Mouse (Mus musculus) neural tube, embryonic 12.5 days (tissue): ENCODE measurements around the gene Hcrtr1. TPM values are rescaled to one million over a fixed set of nuclear protein-coding genes. Genes with fewer than 3 reads are reported as not detected.

Source experiments
- ATAC-seq: fragments of 200-750 bp; cut with Nextera tagmentation; 2 replicates; pipeline ENCODE4 v1.8.0; 2017; ENCODE audit warnings: low read depth, mild to moderate bottlenecking, moderate TSS enrichment, moderate library complexity; ENCODE audit not compliant: low FRiP score
- H3K27ac ChIP-seq: fragments of 300-500 bp; sonication (generic); 2 replicates; pipeline ENCODE4 v1.5.1; 2016
- H3K27me3 ChIP-seq: fragments of 300-500 bp; sonication (generic); replicated peaks from 2 replicates; pipeline ENCODE4 v1.6.1; 2016; ENCODE audit warnings: mild to moderate bottlenecking
- H3K36me3 ChIP-seq: fragments of 300-500 bp; sonication (generic); 2 replicates; pipeline ENCODE4 v1.6.1; 2016; ENCODE audit warnings: mild to moderate bottlenecking
- H3K4me1 ChIP-seq: fragments of 300-500 bp; sonication (generic); 2 replicates; pipeline ENCODE4 v1.6.1; 2016
- H3K4me2 ChIP-seq: fragments of 300-500 bp; sonication (generic); replicated peaks from 2 replicates; pipeline ENCODE4 v1.6.1; 2016; ENCODE audit warnings: mild to moderate bottlenecking
- H3K4me3 ChIP-seq: fragments of 300-500 bp; sonication (generic); 2 replicates; pipeline ENCODE4 v1.5.1; 2016
- H3K9ac ChIP-seq: fragments of 300-500 bp; sonication (generic); 2 replicates; pipeline ENCODE4 v1.6.1; 2016; ENCODE audit warnings: mild to moderate bottlenecking
- H3K9me3 ChIP-seq: fragments of 300-500 bp; sonication (generic); 2 replicates; pipeline ENCODE4 v1.6.1; 2016; ENCODE audit warnings: mild to moderate bottlenecking
- WGBS: fragments of 180-500 bp; shearing (Covaris S2); methylation state at CpG from one replicate; pipeline ENCODE4 v1.1.7; 2016; 5-methylcytosine and 5-hydroxymethylcytosine counted together
- polyA plus RNA-seq: library from polyadenylated mRNA; unstranded; fragments of >200 nt; fragmentation: Nextera tagmentation; extraction: Ambion mirVana; gene quantifications from 2 replicates; pipeline ENCODE4 v1.2.1, GENCODE M21; 2016

Gene Hcrtr1
- 0.52 and 0.62 TPM in 2 replicates for polyA plus RNA-seq

DNA sequence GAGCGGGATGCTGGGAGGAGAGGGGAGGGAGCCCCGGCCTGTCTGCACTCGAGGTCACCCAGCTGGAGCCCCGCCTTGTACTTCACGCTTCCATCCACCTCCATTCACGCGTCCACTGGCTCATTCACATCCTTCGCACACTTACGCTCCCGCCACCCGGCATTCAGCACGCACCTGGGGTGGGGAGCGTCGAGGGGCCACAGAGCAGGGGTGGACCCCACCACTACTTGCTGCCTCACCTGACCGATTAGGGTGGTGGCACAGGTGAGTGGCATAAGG, at the start of gene Hcrtr1:
Gene Hcrtr1, minus strand, starts transcription at position 146 of the 279 bp plus-strand sequence.
- H3K4me1 ChIP-seq: peaks cover 27% of the 10 kb centered on the region
- no peaks in the 10 kb centered on the region for H3K9me3 ChIP-seq
- WGBS: 1% methylated on average over 15 of the region's 15 CpGs
- peak; percentile 31 for ATAC-seq
- H3K36me3 ChIP-seq: no peaks in the 10 kb centered on the region
- H3K9ac ChIP-seq: peak within 1 kb of the TSS; percentile 48
- no peak within 1 kb of the TSS for H3K27ac ChIP-seq
- H3K4me2 ChIP-seq: peak within 1 kb of the TSS; percentile 81
- peaks cover 56% of the 10 kb centered on the region for H3K27me3 ChIP-seq
- H3K4me3 ChIP-seq: peak within 1 kb of the TSS; percentile 34

DNA sequence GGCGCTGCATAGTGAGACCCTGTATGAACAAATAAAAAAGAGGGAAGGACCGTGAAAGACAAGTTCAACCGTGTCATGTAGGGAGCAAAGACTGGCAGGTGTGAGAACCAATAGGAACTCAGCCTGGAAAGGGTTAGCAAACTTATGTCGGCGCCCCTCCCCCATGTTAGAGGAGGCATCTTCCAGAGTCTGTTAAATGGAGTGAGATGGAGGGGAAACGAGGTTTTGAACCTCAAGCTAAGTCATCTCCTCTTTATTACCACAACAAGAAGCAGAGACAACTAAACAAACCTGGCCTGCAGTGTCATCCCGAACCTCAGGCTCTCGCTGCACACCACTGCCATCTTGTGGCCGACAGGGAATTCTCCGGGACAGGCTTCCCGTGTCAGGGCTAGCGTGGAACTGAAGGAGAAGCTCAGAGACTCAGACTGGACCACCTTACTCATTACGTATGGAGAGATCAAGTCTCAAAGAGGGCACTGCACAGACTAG, 49.7 kb upstream of the Hcrtr1 start:
- 4% methylated on average over 13 of the region's 13 CpGs for WGBS
- ATAC-seq: 0 out of 2 replicates have a peak, but pooled peaks have one; percentile 21
- H3K36me3 ChIP-seq: no peaks in the 10 kb centered on the region
- no peaks in the 10 kb centered on the region for H3K4me1 ChIP-seq
- H3K27ac ChIP-seq: no peak overlapping the region
- H3K27me3 ChIP-seq: no peaks in the 10 kb centered on the region
- peak overlapping the region; percentile 45 for H3K4me2 ChIP-seq
- no peak overlapping the region for H3K9ac ChIP-seq
- no peaks in the 10 kb centered on the region for H3K9me3 ChIP-seq
- H3K4me3 ChIP-seq: no peak overlapping the region

DNA sequence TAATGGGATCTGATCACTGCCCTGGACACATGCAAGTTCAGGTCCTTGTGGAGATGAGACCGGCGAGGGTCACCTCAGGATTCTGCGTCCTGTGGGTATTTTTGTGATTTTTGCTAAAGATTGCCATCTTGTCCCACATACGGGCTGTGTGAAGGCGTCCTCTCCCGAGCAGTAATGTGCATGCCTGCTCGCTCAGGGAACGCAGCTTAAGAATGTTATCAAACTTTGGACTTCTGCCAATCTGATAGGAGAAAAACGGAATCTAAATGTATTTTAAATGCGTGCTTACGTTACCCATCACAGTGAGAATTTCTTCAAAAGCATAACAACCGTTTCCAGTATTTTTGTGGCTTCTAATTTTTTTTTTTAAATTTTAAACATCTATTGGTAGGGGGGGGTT, 47.7 kb upstream of the Hcrtr1 start:
- H3K27ac ChIP-seq: no peak overlapping the region
- ATAC-seq: no peak
- H3K9me3 ChIP-seq: no peaks in the 10 kb centered on the region
- H3K4me1 ChIP-seq: no peaks in the 10 kb centered on the region
- H3K4me3 ChIP-seq: no peak overlapping the region
- WGBS: 89% methylated on average over 12 of the region's 12 CpGs
- no peaks in the 10 kb centered on the region for H3K36me3 ChIP-seq
- H3K4me2 ChIP-seq: no peak overlapping the region
- no peaks in the 10 kb centered on the region for H3K27me3 ChIP-seq
- no peak overlapping the region for H3K9ac ChIP-seq

DNA sequence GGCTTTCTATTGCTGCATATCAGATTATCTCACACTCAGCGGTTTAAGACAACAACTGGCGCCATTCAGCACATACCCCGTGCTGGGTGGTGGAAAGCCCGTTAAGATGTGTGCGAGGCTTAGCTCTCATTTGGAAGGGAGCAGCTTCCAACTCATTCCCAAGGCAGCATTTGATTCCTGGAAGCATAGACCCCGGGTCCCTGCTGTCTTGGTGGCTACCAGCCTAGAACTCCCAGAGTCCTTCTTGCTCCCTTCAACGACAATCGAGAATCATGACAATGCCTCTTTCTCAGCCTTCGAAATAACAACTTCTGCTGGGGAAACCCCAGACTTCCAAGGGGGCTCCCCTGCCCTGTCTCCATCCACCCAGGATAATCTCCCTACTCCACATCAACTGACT, 47.3 kb upstream of the Hcrtr1 start:
- Histone ChIP-seq H3K27ac (no peak overlapping the region), H3K9me3 (no peaks in the 10 kb centered on the region), H3K9ac (no peak overlapping the region), H3K4me3 (no peak overlapping the region), H3K4me2 (no peak overlapping the region), H3K4me1 (no peaks in the 10 kb centered on the region), H3K36me3 (no peaks in the 10 kb centered on the region), H3K27me3 (no peaks in the 10 kb centered on the region)
- WGBS: 81% methylated on average over 9 of the region's 9 CpGs
- ATAC-seq: no peak

DNA sequence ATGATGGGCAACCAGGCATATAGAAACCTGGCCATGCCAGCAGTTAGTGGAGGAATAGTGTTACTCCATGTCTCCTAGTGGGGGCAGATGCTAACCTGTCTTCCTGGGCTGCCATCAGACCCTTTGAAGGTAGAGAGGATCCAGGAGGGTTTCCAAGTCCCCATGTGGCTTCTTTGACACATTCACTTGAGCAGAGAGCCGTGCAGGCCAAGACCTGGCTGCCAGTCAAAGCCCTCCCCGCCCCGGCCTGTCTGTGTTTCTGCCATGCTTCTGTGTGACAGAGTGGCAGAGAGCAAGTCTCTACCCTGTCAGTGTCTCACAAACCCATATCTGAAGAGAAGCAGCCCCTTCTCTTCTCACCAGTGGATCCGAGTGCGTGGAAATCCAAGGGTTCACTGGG, 44.7 kb upstream of the Hcrtr1 start:
- Histone ChIP-seq H3K4me3 (no peak overlapping the region), H3K27ac (no peak overlapping the region), H3K36me3 (no peaks in the 10 kb centered on the region), H3K27me3 (no peaks in the 10 kb centered on the region), H3K4me2 (no peak overlapping the region), H3K4me1 (no peaks in the 10 kb centered on the region), H3K9ac (no peak overlapping the region), H3K9me3 (no peaks in the 10 kb centered on the region)
- WGBS: 84% methylated on average over 5 of the region's 5 CpGs
- no peak for ATAC-seq

DNA sequence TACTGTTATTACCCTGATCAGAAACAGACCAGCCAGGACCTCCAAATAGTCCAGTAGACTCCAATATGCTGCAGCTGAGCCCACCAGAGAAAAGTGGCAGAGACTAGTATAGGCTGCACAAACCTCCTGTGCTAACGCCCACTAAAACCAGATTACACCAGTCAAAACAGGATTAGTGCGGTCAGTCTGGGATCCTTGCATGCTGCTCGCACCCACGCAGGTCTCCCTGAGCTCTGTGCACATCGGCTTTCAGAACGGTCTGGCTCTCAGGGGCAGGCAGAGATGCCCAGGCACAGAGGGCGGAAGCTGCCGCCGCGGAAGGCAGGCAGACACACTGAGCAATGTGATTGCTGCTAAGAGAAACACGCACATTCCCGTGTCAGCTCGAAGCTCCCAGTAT, 43.9 kb upstream of the Hcrtr1 start:
- Histone ChIP-seq H3K27me3 (no peaks in the 10 kb centered on the region), H3K36me3 (no peaks in the 10 kb centered on the region), H3K9me3 (no peaks in the 10 kb centered on the region), H3K27ac (no peak overlapping the region), H3K4me2 (no peak overlapping the region), H3K4me1 (no peaks in the 10 kb centered on the region), H3K4me3 (no peak overlapping the region), H3K9ac (no peak overlapping the region)
- ATAC-seq: no peak
- whole genome bisulfite sequencing: 84% methylated on average over 13 of the region's 13 CpGs

DNA sequence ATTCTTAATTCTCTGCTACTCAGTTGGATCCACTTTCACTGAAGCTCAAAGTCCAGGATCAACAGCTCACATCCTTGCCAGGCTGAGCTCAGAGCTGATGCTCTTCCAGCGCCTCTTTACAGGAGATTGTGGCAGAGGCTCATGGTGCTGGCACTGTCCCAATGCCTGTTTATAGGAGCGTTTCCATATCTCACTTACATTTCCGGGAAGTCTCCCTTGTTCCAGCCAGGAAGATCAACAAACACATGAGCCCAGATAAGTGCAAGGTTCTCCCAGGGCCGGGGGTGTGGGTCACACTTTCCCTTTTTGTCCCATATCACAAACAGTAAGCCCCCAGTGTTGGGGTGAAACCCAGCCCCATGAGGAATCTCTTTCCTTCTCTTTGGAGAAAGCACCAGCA, 42.7 kb upstream of the Hcrtr1 start:
- H3K9me3 ChIP-seq: no peaks in the 10 kb centered on the region
- no peaks in the 10 kb centered on the region for H3K36me3 ChIP-seq
- H3K27me3 ChIP-seq: no peaks in the 10 kb centered on the region
- 78% methylated on average over 4 of the region's 4 CpGs for WGBS
- no peak overlapping the region for H3K4me2 ChIP-seq
- no peak overlapping the region for H3K9ac ChIP-seq
- no peak overlapping the region for H3K4me3 ChIP-seq
- ATAC-seq: no peak
- no peak overlapping the region for H3K27ac ChIP-seq
- no peaks in the 10 kb centered on the region for H3K4me1 ChIP-seq

DNA sequence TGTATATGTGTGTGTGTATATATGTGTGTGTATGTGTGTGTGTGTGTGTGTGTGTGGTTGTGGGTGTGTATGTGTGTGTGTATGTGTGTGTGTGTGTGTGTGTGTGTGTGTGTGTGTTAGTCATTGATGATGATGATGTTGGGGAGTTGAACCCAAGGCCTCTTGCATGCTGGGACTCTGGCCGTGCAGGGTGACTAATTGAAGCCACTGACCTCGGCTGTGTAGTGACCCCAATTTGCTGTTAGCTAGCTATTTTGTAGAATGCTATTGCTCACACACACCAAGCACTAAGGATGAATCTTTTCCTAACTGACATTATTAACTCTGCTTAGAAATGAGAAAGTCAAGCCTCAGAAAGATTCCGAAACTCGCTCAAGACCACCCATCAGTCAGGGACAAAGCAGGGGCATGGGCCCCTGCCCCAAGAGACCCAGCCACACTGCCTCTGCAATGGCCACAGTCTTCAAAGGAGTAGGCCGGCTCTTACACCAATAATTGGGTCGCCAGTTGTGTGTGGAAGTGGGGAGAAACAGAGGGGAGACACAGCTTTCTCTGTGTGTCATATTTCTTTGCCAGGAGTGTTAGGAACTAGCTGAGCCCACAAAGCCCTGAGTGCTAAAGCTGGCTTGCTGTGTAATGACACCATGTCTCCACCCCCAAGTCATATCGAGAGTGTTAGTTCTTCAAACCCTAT, 41.9 kb upstream of the Hcrtr1 start:
- Histone ChIP-seq H3K4me2 (no peak overlapping the region), H3K4me3 (no peak overlapping the region), H3K36me3 (no peaks in the 10 kb centered on the region), H3K9me3 (no peaks in the 10 kb centered on the region), H3K27me3 (no peaks in the 10 kb centered on the region), H3K4me1 (no peaks in the 10 kb centered on the region), H3K27ac (no peak overlapping the region), H3K9ac (no peak overlapping the region)
- no peak for ATAC-seq
- WGBS: 60% methylated on average over 7 of the region's 7 CpGs

DNA sequence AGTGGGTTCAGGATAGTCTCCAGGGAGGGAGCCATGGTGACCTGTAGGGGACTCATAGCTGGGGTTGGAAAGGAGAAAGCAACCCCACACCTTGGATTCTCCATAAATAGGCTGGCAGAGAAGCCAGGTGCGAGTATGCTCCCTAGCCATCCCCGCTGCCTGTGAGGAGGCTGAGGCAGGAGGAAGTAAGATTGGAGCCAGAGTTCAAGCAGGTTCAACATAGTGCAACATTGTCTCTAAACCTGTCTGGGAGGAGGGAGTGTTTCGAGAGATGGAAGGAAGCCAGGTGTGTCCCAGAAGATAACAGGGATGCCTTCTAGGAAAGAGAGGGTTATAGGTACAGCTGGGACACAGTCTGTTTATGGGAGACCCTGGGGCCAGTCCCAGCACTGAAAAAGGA, 40.7 kb upstream of the Hcrtr1 start:
- no peak overlapping the region for H3K9ac ChIP-seq
- H3K27ac ChIP-seq: no peak overlapping the region
- no peaks in the 10 kb centered on the region for H3K9me3 ChIP-seq
- 86% methylated on average over 3 of the region's 3 CpGs for WGBS
- H3K4me1 ChIP-seq: peaks cover 9% of the 10 kb centered on the region
- H3K27me3 ChIP-seq: 0 out of 2 replicates have a peak, but pooled peaks cover 5% of the 10 kb centered on the region
- H3K4me2 ChIP-seq: no peak overlapping the region
- H3K4me3 ChIP-seq: no peak overlapping the region
- ATAC-seq: no peak
- H3K36me3 ChIP-seq: no peaks in the 10 kb centered on the region

DNA sequence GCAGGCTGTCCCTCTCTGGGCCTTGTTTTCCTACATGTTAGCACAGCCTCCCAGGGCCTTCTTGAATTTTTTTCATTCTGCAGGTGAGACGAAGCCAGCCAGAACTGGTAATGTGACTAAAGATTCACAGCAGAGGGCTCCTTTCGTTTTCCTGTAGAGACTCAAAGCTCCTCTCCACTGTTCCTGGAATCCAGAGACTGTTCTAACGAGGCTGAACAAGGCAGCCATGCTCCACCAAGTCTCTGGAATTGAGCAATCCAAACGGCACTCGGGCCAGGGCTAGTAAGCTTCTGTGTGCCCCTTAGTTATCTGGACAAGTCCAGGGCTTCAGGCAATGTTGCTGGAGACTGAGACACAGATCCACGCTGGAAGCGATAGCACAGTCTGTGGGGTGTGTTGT, 38.4 kb upstream of the Hcrtr1 start:
- no peaks in the 10 kb centered on the region for H3K36me3 ChIP-seq
- H3K9me3 ChIP-seq: no peaks in the 10 kb centered on the region
- H3K27ac ChIP-seq: no peak overlapping the region
- peaks cover 24% of the 10 kb centered on the region for H3K27me3 ChIP-seq
- ATAC-seq: no peak
- H3K4me1 ChIP-seq: peaks cover 20% of the 10 kb centered on the region
- 71% methylated on average over 7 of the region's 7 CpGs for WGBS
- H3K4me3 ChIP-seq: no peak overlapping the region
- no peak overlapping the region for H3K9ac ChIP-seq
- H3K4me2 ChIP-seq: no peak overlapping the region

DNA sequence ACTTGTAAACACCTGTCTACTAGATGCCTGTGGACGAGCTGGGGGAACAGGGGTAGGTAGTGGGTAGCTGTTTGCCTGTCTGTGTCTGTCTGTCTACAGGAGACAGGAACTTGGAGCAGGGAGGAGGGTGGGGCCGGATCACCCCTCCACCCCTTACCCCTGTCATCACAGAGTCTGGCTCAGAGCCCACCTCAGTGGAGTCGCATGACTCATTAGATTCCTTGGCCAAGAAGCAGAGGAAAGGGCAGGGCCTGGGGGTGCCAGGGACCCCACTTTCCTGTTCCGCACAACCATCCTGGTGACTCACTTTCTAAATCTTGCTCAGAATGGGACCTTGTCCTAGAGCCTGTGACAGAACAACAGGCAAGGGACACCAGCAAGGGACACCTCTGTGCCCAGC, 37.9 kb upstream of the Hcrtr1 start:
- 76% methylated on average over 4 of the region's 4 CpGs for WGBS
- no peak overlapping the region for H3K9ac ChIP-seq
- no peaks in the 10 kb centered on the region for H3K9me3 ChIP-seq
- no peak for ATAC-seq
- no peak overlapping the region for H3K27ac ChIP-seq
- peaks cover 27% of the 10 kb centered on the region for H3K27me3 ChIP-seq
- H3K4me2 ChIP-seq: no peak overlapping the region
- H3K4me3 ChIP-seq: no peak overlapping the region
- peaks cover 20% of the 10 kb centered on the region for H3K4me1 ChIP-seq
- H3K36me3 ChIP-seq: no peaks in the 10 kb centered on the region

DNA sequence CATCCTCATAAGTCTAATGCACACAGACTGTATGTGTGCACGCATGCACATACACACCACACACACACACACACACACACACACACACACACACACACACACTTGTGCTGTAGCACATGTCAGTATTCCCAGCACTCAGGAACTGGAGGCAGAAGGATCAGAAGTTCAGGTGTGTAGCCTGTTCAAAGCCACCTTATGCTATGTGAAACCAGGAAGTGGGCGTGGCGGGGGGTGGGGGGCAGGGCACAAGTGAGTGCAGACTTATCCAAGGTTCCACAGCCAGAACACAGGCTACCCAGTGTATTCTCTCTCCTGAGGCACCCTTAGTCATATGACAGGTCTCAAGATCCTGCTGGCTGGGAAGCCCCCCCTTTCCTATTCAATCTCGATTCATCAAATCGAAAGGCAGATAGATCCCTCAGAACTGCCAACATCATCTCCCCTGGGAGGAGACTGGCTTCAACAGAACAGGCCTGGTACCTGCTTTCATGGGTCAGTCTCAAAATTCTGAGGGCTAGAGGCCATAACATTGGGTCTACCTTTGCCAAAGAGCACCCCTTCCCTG, 37.1 kb upstream of the Hcrtr1 start:
- Histone ChIP-seq H3K4me3 (no peak overlapping the region), H3K9ac (no peak overlapping the region), H3K36me3 (no peaks in the 10 kb centered on the region), H3K4me2 (no peak overlapping the region), H3K9me3 (no peaks in the 10 kb centered on the region), H3K27me3 (peaks cover 29% of the 10 kb centered on the region), H3K4me1 (peaks cover 20% of the 10 kb centered on the region), H3K27ac (no peak overlapping the region)
- WGBS: 81% methylated on average over 5 of the region's 5 CpGs
- no peak for ATAC-seq
